Mouse (Mus musculus) liver, adult (tissue): ENCODE measurements around the gene Fam72a.

ENCODE experiments used
- GATA4 ChIP-seq: IDR thresholded peaks from 2 replicates; pipeline ENCODE4 v1.6.1; 2014; ENCODE audit warnings: mild to moderate bottlenecking, low read length; ENCODE audit not compliant: insufficient replicate concordance

Fam72a gene

GRCm38 (mm10) chr1:131527281-131528080, at the start of gene Fam72a, which contains the start of gene Srgap2:
Gene Fam72a (plus strand): TSS chr1:131527903.
Gene Srgap2 (minus strand): TSS chr1:131527352.
- TF ChIP-seq GATA4, result no peak

- TF ChIP-seq GATA4, result peak; percentile 39; the same call in 1 of the 2 replicates
Observed at GRCm38 (mm10) chr1:131478770-131479305, 48.9 kb upstream of the Fam72a start.

- TF ChIP-seq GATA4, result no peak
Observed at GRCm38 (mm10) chr1:131481391-131481790, 46.3 kb upstream of the Fam72a start.

GRCm38 (mm10) chr1:131482242-131482641, 45.5 kb upstream of the Fam72a start:
- no peak for TF ChIP-seq GATA4

GRCm38 (mm10) chr1:131486094-131486850, 41.4 kb upstream of the Fam72a start:
- peak; percentile 26; the same call in 1 of the 2 replicates for TF ChIP-seq GATA4

GRCm38 (mm10) chr1:131489312-131489711, 38.4 kb upstream of the Fam72a start:
- no peak for TF ChIP-seq GATA4

GRCm38 (mm10) chr1:131491579-131491978, 36.1 kb upstream of the Fam72a start:
- TF ChIP-seq GATA4, result no peak

GRCm38 (mm10) chr1:131492360-131492759, 35.3 kb upstream of the Fam72a start:
- TF ChIP-seq GATA4, result no peak

GRCm38 (mm10) chr1:131493966-131494898, 33.5 kb upstream of the Fam72a start:
- TF ChIP-seq GATA4, result no peak

GRCm38 (mm10) chr1:131498231-131498630, 29.5 kb upstream of the Fam72a start:
- TF ChIP-seq GATA4, result no peak

- TF ChIP-seq GATA4, result no peak
Observed at GRCm38 (mm10) chr1:131501681-131502080, 26.0 kb upstream of the Fam72a start.

GRCm38 (mm10) chr1:131511131-131511530, 16.6 kb upstream of the Fam72a start:
- no peak for TF ChIP-seq GATA4

GRCm38 (mm10) chr1:131511661-131512500, 15.8 kb upstream of the Fam72a start:
- peak; percentile 77; the same call in 1 of the 2 replicates for TF ChIP-seq GATA4

GRCm38 (mm10) chr1:131513136-131513535, 14.6 kb upstream of the Fam72a start:
- no peak for TF ChIP-seq GATA4

- TF ChIP-seq GATA4, result no peak
Observed at GRCm38 (mm10) chr1:131514197-131514596, 13.5 kb upstream of the Fam72a start.
